Mouse (Mus musculus) MEL (cell line): ENCODE data around the gene Sorbs2. TPM values are rescaled to one million over a fixed set of nuclear protein-coding genes. Genes with fewer than 3 reads are reported as not detected.

Source experiments
- DNase-seq: peaks from one replicate; pipeline ENCODE4 v3.0.0; 2011; ENCODE audit warnings: low read depth, low spot score
- H3K27ac ChIP-seq: 2 replicates; pipeline ENCODE4 v1.5.1; 2012; ENCODE audit warnings: low read depth, mild to moderate bottlenecking, control low read depth, low read length, moderate library complexity; ENCODE audit not compliant: control insufficient read depth
- H3K27me3 ChIP-seq, 2 experiments: fragments of 150-350 bp in 1 of 2; sonication (generic) in 1 of 2; 2 replicates each; pipeline ENCODE4 v1.6.1; 2012; ENCODE audit warnings: low read length in 2 of 2, mild to moderate bottlenecking in 2 of 2, improper control_type of control experiment in 1 of 2, moderate library complexity in 1 of 2; ENCODE audit not compliant: insufficient read depth in 2 of 2, control insufficient read depth in 1 of 2
- H3K36me3 ChIP-seq, 2 experiments: 2 replicates each; pipeline ENCODE4 v1.6.1; 2012 to 2014; ENCODE audit warnings: low read length in 2 of 2, improper control_type of control experiment in 1 of 2, inconsistent platforms in 1 of 2, mild to moderate bottlenecking in 1 of 2; ENCODE audit not compliant: insufficient read depth in 2 of 2, control insufficient read depth in 1 of 2
- H3K4me1 ChIP-seq, 2 experiments: fragments of 150-350 bp in 1 of 2; sonication (generic) in 1 of 2; 2 replicates each; pipeline ENCODE4 v1.6.1; 2012; ENCODE audit warnings: low read length in 2 of 2, improper control_type of control experiment in 1 of 2, mild to moderate bottlenecking in 1 of 2; ENCODE audit not compliant: insufficient read depth in 2 of 2, control insufficient read depth in 1 of 2
- H3K4me3 ChIP-seq, 2 experiments: fragments of 150-350 bp in 1 of 2; sonication (generic) in 1 of 2; 2 replicates each; pipeline ENCODE4 v1.5.1; 2012; ENCODE audit warnings: low read depth in 2 of 2, low read length in 2 of 2, mild to moderate bottlenecking in 2 of 2, moderate library complexity in 2 of 2, control low read depth in 1 of 2, improper control_type of control experiment in 1 of 2; ENCODE audit not compliant: control insufficient read depth in 1 of 2, insufficient read depth in 1 of 2
- H3K79me2 ChIP-seq: 2 replicates; pipeline ENCODE4 v1.6.1; 2012; ENCODE audit warnings: mild to moderate bottlenecking, low read length, moderate library complexity; ENCODE audit not compliant: control insufficient read depth, poor library complexity, insufficient read depth
- H3K9ac ChIP-seq: 2 replicates; pipeline ENCODE4 v1.6.1; 2012; ENCODE audit warnings: low read depth, mild to moderate bottlenecking, control low read depth, low read length, moderate library complexity; ENCODE audit not compliant: control insufficient read depth, poor library complexity, severe bottlenecking
- H3K9me3 ChIP-seq: fragments of 150-350 bp; sonication (generic); replicated peaks from 2 replicates; pipeline ENCODE4 v1.6.1; 2012; ENCODE audit warnings: mild to moderate bottlenecking, low read length, improper control_type of control experiment, moderate library complexity; ENCODE audit not compliant: insufficient read depth
- BHLHE40 ChIP-seq: IDR thresholded peaks from 2 replicates; pipeline ENCODE4 v1.6.1; 2012; ENCODE audit warnings: low read depth, mild to moderate bottlenecking, inconsistent platforms, low read length, improper control_type of control experiment, borderline replicate concordance
- CHD1 ChIP-seq: IDR thresholded peaks from 2 replicates; pipeline ENCODE4 v1.6.1; 2012; ENCODE audit warnings: low read depth, mild to moderate bottlenecking, inconsistent platforms, low read length, improper control_type of control experiment
- CHD2 ChIP-seq: IDR thresholded peaks from 2 replicates; pipeline ENCODE4 v1.6.1; 2011; ENCODE audit warnings: low read length, improper control_type of control experiment
- CTCF ChIP-seq, 3 experiments: IDR thresholded peaks in 2 of 3; conservative IDR thresholded peaks in 1 of 3; 2 replicates each; pipeline ENCODE4 v1.5.1; 2011 to 2012; ENCODE audit warnings: low read length in 3 of 3, low read depth in 2 of 3, mild to moderate bottlenecking in 2 of 3, improper control_type of control experiment in 1 of 3, inconsistent platforms in 1 of 3, mixed read lengths in 1 of 3, moderate library complexity in 1 of 3; ENCODE audit not compliant: control insufficient read depth in 1 of 3, insufficient read depth in 1 of 3, poor library complexity in 1 of 3, severe bottlenecking in 1 of 3
- ELF1 ChIP-seq: IDR thresholded peaks from 2 replicates; pipeline ENCODE4 v1.6.1; 2014; ENCODE audit warnings: low read depth, mild to moderate bottlenecking, inconsistent platforms, low read length, improper control_type of control experiment, moderate library complexity
- EP300 ChIP-seq, 2 experiments: IDR thresholded peaks; 2 replicates each; pipeline ENCODE4 v1.6.1; 2011; ENCODE audit warnings: improper control_type of control experiment in 2 of 2, low read length in 2 of 2, low read depth in 1 of 2, mild to moderate bottlenecking in 1 of 2
- GABPA ChIP-seq: IDR thresholded peaks from 2 replicates; pipeline ENCODE4 v1.6.1; 2012; ENCODE audit warnings: low read depth, mild to moderate bottlenecking, inconsistent platforms, low read length, improper control_type of control experiment, moderate library complexity
- HCFC1 ChIP-seq: IDR thresholded peaks from 2 replicates; pipeline ENCODE4 v1.6.1; 2012; ENCODE audit warnings: low read depth, mild to moderate bottlenecking, inconsistent platforms, low read length, improper control_type of control experiment, moderate library complexity
- JUND ChIP-seq: IDR thresholded peaks from 2 replicates; pipeline ENCODE4 v1.6.1; 2011; ENCODE audit warnings: low read depth, mild to moderate bottlenecking, improper control_type of control experiment, low read length
- KAT2A ChIP-seq: conservative IDR thresholded peaks from 2 replicates; pipeline ENCODE4 v1.6.1; 2012; ENCODE audit warnings: low read depth, low read length, improper control_type of control experiment, inconsistent platforms
- MAX ChIP-seq: IDR thresholded peaks from 2 replicates; pipeline ENCODE4 v1.6.1; 2011; ENCODE audit warnings: low read length, improper control_type of control experiment
- MEF2A ChIP-seq: IDR thresholded peaks from 2 replicates; pipeline ENCODE4 v1.6.1; 2014; ENCODE audit warnings: low read depth, mild to moderate bottlenecking, inconsistent platforms, low read length, improper control_type of control experiment; ENCODE audit not compliant: poor library complexity, insufficient replicate concordance, severe bottlenecking; ENCODE audit errors: extremely low read depth
- MXI1 ChIP-seq: IDR thresholded peaks from 2 replicates; pipeline ENCODE4 v1.6.1; 2011; ENCODE audit warnings: mild to moderate bottlenecking, low read depth, low read length, improper control_type of control experiment
- MYB ChIP-seq: IDR thresholded peaks from 2 replicates; pipeline ENCODE4 v1.6.1; 2011; ENCODE audit warnings: mild to moderate bottlenecking, low read depth, low read length, improper control_type of control experiment
- MYC ChIP-seq: IDR thresholded peaks from 2 replicates; pipeline ENCODE4 v1.6.1; 2011; ENCODE audit warnings: low read depth, mild to moderate bottlenecking, low read length, improper control_type of control experiment, moderate library complexity
- NELFE ChIP-seq: IDR thresholded peaks from 2 replicates; pipeline ENCODE4 v1.6.1; 2011; ENCODE audit warnings: low read depth, low read length, improper control_type of control experiment
- NRF1 ChIP-seq: IDR thresholded peaks from 2 replicates; pipeline ENCODE4 v1.6.1; 2014; ENCODE audit warnings: low read depth, mild to moderate bottlenecking, inconsistent platforms, low read length, improper control_type of control experiment, moderate library complexity; ENCODE audit not compliant: poor library complexity, insufficient read depth, severe bottlenecking
- POLR2A ChIP-seq, 2 experiments: IDR thresholded peaks; 2 replicates each; pipeline ENCODE4 v1.6.1; 2011 to 2012; ENCODE audit warnings: low read length in 2 of 2, mild to moderate bottlenecking in 2 of 2, control low read depth in 1 of 2, improper control_type of control experiment in 1 of 2, low read depth in 1 of 2, moderate library complexity in 1 of 2; ENCODE audit not compliant: control insufficient read depth in 1 of 2, insufficient read depth in 1 of 2, poor library complexity in 1 of 2
- POLR2AphosphoS2 ChIP-seq: IDR thresholded peaks from 2 replicates; pipeline ENCODE4 v1.6.1; 2011; ENCODE audit warnings: low read length, improper control_type of control experiment
- POLR2AphosphoS5 ChIP-seq: IDR thresholded peaks from 2 replicates; pipeline ENCODE4 v1.6.1; 2012; ENCODE audit warnings: low read depth, borderline replicate concordance, mild to moderate bottlenecking, inconsistent platforms, low read length, moderate library complexity, mixed read lengths
- RAD21 ChIP-seq: IDR thresholded peaks from 2 replicates; pipeline ENCODE4 v1.6.1; 2011; ENCODE audit warnings: mild to moderate bottlenecking, low read depth, low read length, improper control_type of control experiment
- RCOR1 ChIP-seq: IDR thresholded peaks from 2 replicates; pipeline ENCODE4 v1.6.1; 2012; ENCODE audit warnings: low read depth, mild to moderate bottlenecking, inconsistent platforms, low read length, improper control_type of control experiment
- SMC3 ChIP-seq: IDR thresholded peaks from 2 replicates; pipeline ENCODE4 v1.6.1; 2011; ENCODE audit warnings: low read depth, low read length, improper control_type of control experiment
- TBP ChIP-seq: IDR thresholded peaks from 2 replicates; pipeline ENCODE4 v1.8.0; 2011; ENCODE audit warnings: low read depth, low read length, improper control_type of control experiment
- TCF12 ChIP-seq: IDR thresholded peaks from 2 replicates; pipeline ENCODE4 v1.6.1; 2014; ENCODE audit warnings: low read depth, mild to moderate bottlenecking, inconsistent platforms, low read length, improper control_type of control experiment, moderate library complexity
- UBTF ChIP-seq: IDR thresholded peaks from 2 replicates; pipeline ENCODE4 v1.6.1; 2012; ENCODE audit warnings: low read depth, mild to moderate bottlenecking, inconsistent platforms, low read length, improper control_type of control experiment, moderate library complexity, borderline replicate concordance; ENCODE audit not compliant: insufficient read depth
- USF1 ChIP-seq: IDR thresholded peaks from 2 replicates; pipeline ENCODE4 v1.6.1; 2014; ENCODE audit warnings: low read depth, mild to moderate bottlenecking, inconsistent platforms, low read length, improper control_type of control experiment, moderate library complexity
- USF2 ChIP-seq, 2 experiments: IDR thresholded peaks; 2 replicates each; pipeline ENCODE4 v1.6.1; 2011 to 2012; ENCODE audit warnings: improper control_type of control experiment in 2 of 2, low read length in 2 of 2, borderline replicate concordance in 1 of 2, inconsistent platforms in 1 of 2, low read depth in 1 of 2, mild to moderate bottlenecking in 1 of 2; ENCODE audit not compliant: insufficient read depth in 1 of 2
- ZC3H11A ChIP-seq: IDR thresholded peaks from 2 replicates; pipeline ENCODE4 v1.6.1; 2012; ENCODE audit warnings: low read depth, mild to moderate bottlenecking, inconsistent platforms, low read length, improper control_type of control experiment
- ZMIZ1 ChIP-seq: IDR thresholded peaks from 2 replicates; pipeline ENCODE4 v1.6.1; 2012; ENCODE audit warnings: low read depth, mild to moderate bottlenecking, inconsistent platforms, low read length, improper control_type of control experiment, moderate library complexity
- ZNF384 ChIP-seq: IDR thresholded peaks from 2 replicates; pipeline ENCODE4 v1.6.1; 2012; ENCODE audit warnings: low read depth, mild to moderate bottlenecking, inconsistent platforms, low read length, improper control_type of control experiment
- polyA plus RNA-seq, 2 experiments: library from polyadenylated mRNA; stranded (reverse) in 1 of 2; unstranded in 1 of 2; fragments of >175 nt in 1 of 2; fragments of >200 nt in 1 of 2; gene quantifications; 2 replicates each; pipeline versions ENCODE4 v1.2.1 to v1.2.4; 2012; ENCODE audit warnings: low replicate concordance in 2 of 2, low read depth in 1 of 2; ENCODE audit not compliant: insufficient read length in 2 of 2, insufficient read depth in 1 of 2, missing spikeins in 1 of 2
- total RNA-seq: library from RNA; depleted of rRNA; stranded (reverse); fragments of 300-350 nt; gene quantifications from 2 replicates; pipeline ENCODE4 v1.2.3, GENCODE M21; 2012

Sorbs2 gene
- total and polyA plus RNA-seq, 3 experiments = not detected

DNA sequence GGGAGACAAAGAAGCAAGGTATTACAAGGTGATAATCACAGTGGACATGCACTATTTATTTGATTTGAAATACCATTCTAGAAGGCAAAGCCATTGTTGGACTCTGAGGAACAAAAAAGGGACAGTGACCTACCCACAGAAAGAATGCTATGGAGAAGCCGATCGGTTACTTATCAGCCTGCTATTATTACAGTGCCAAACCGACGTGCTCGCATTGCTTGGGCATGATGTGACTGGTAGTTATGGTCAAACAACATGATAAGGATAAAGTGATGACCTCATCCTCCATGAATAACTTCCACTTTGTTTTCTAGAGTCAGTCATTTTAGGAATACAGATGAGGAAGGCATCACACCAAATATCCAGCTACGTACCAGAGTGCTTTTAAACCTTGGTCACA is 99.4 kb downstream of the Sorbs2 start:
- H3K27ac ChIP-seq = no peak overlapping the region
- H3K4me3 ChIP-seq = no peak overlapping the region
- H3K36me3 ChIP-seq = no peaks in the 10 kb centered on the region
- no peaks in the 10 kb centered on the region for H3K79me2 ChIP-seq
- TF ChIP-seq MYC = no peak
- TF ChIP-seq MEF2A = no peak
- TF ChIP-seq ZNF384 = no peak
- TF ChIP-seq EP300 (IDR thresholded peaks at IDR 0.05; ENCODE audit: low read depth in 1 of 2, low read length in 2 of 2) = no peak
- no peak for TF ChIP-seq POLR2AphosphoS2
- no peak for TF ChIP-seq ZC3H11A
- no peak for TF ChIP-seq MAX
- no peak for TF ChIP-seq JUND
- no peak for TF ChIP-seq MXI1
- TF ChIP-seq CHD1 = no peak
- no peak for TF ChIP-seq RAD21
- TF ChIP-seq ZMIZ1 = no peak
- TF ChIP-seq HCFC1 = no peak
- no peak for TF ChIP-seq CTCF (IDR thresholded peaks at IDR 0.05 in 2 of 3, conservative IDR thresholded peaks at IDR 0.05 in 1 of 3; ENCODE audit: control insufficient read depth in 1 of 3, insufficient read depth in 1 of 3, low read depth in 2 of 3, low read length in 3 of 3, poor library complexity in 1 of 3, severe bottlenecking in 1 of 3)
- TF ChIP-seq UBTF = no peak
- no peak for TF ChIP-seq POLR2AphosphoS5
- no peak for TF ChIP-seq POLR2A (IDR thresholded peaks at IDR 0.05; ENCODE audit: control insufficient read depth in 1 of 2, insufficient read depth in 1 of 2, low read depth in 1 of 2, low read length in 2 of 2, poor library complexity in 1 of 2)
- TF ChIP-seq KAT2A = no peak
- TF ChIP-seq TCF12 = no peak
- no peak for TF ChIP-seq SMC3
- no peak for DNase-seq
- no peak overlapping the region for H3K9ac ChIP-seq
- H3K9me3 ChIP-seq = no peaks in the 10 kb centered on the region
- H3K4me1 ChIP-seq = no peaks in the 10 kb centered on the region
- no peaks in the 10 kb centered on the region for H3K27me3 ChIP-seq

- Histone ChIP-seq H3K27ac (no peak overlapping the region), H3K36me3 (no peaks in the 10 kb centered on the region), H3K4me1 (no peaks in the 10 kb centered on the region), H3K79me2 (no peaks in the 10 kb centered on the region), H3K9me3 (no peaks in the 10 kb centered on the region), H3K9ac (no peak overlapping the region), H3K4me3 (no peak overlapping the region), H3K27me3 (no peaks in the 10 kb centered on the region)
- DNase-seq = no peak
- TF ChIP-seq CTCF (IDR thresholded peaks at IDR 0.05 in 2 of 3, conservative IDR thresholded peaks at IDR 0.05 in 1 of 3; ENCODE audit: control insufficient read depth in 1 of 3, insufficient read depth in 1 of 3, low read depth in 2 of 3, low read length in 3 of 3, poor library complexity in 1 of 3, severe bottlenecking in 1 of 3) (no peak), ZNF384 (no peak), POLR2AphosphoS2 (no peak), USF1 (no peak), ELF1 (no peak), CHD2 (no peak), USF2 (IDR thresholded peaks at IDR 0.05; ENCODE audit: borderline replicate concordance in 1 of 2, insufficient read depth in 1 of 2, low read depth in 1 of 2, low read length in 2 of 2) (no peak), UBTF (no peak), TBP (no peak), NELFE (no peak), BHLHE40 (no peak), ZC3H11A (no peak), NRF1 (no peak), MXI1 (no peak), POLR2A (IDR thresholded peaks at IDR 0.05; ENCODE audit: control insufficient read depth in 1 of 2, insufficient read depth in 1 of 2, low read depth in 1 of 2, low read length in 2 of 2, poor library complexity in 1 of 2) (no peak), RCOR1 (no peak), GABPA (no peak), MYB (no peak), ZMIZ1 (no peak)
These were observed 100.8 kb downstream of the Sorbs2 start for GRCm38 (mm10) chr8:45608413-45608812.
